7 mouse cellular contexts compared by ENCODE assay signal in genomic region chr8:84743517-84744420, GRCm38 (mm10). TPM values are rescaled to one million over a fixed set of nuclear protein-coding genes. Genes with fewer than 3 reads are reported as not detected.
A peak's percentile ranks its signal among the peaks of the same experiment; 100 is the strongest.
DNase-seq lines count a peak whose midpoint lies in the region; ATAC-seq and TF ChIP-seq lines count a peak whose summit lies in the region.

No protein-coding gene starts in this region.

- no peaks in the 10 kb centered on the region for H3K79me3 ChIP-seq in C2C12 (ENCODE audit: low read depth)

- 7% methylated on average over 17 of the region's 17 CpGs for WGBS in hindbrain, embryonic 14.5 days
- 5% methylated on average over 17 of the region's 17 CpGs for WGBS in midbrain, embryonic 16.5 days

- peak overlapping the region; percentile 24; the same call in 1 of the 2 replicates for H3K9ac ChIP-seq in hindbrain, embryonic 14.5 days
- H3K9ac ChIP-seq in midbrain, embryonic 16.5 days (ENCODE audit: low read depth, low read length): no peak overlapping the region

- H3K27me3 ChIP-seq in C2C12 (ENCODE audit: control insufficient read depth, insufficient read depth, insufficient read length): no peaks in the 10 kb centered on the region
- H3K27me3 ChIP-seq in hindbrain, embryonic 14.5 days (ENCODE audit: control insufficient read depth, insufficient read depth, low read length): peaks cover 90% of the 10 kb centered on the region
- H3K27me3 ChIP-seq in midbrain, embryonic 16.5 days (ENCODE audit: control insufficient read depth, insufficient read depth, low read depth, low read length): peaks cover 55% of the 10 kb centered on the region

- peak overlapping the region; percentile 81 for H3K27ac ChIP-seq in hindbrain, embryonic 14.5 days
- peak overlapping the region; percentile 59 for H3K27ac ChIP-seq in midbrain, embryonic 16.5 days (ENCODE audit: low read length)

- no peak for TF ChIP-seq CTCF in C2C12 (IDR thresholded peaks at IDR 0.05; ENCODE audit: control insufficient read depth, insufficient read depth, insufficient read length)

- H3ac ChIP-seq in C2C12 (ENCODE audit: control insufficient read depth, insufficient read length, low read depth): peak overlapping the region; percentile 46

- peak overlapping the region; percentile 10; the same call in 1 of the 2 replicates for H3K4me2 ChIP-seq in hindbrain, embryonic 14.5 days (replicated peaks)
- H3K4me2 ChIP-seq in midbrain, embryonic 16.5 days (ENCODE audit: low read length): no peak overlapping the region

- H3K79me2 ChIP-seq in C2C12 (ENCODE audit: control insufficient read depth, insufficient read depth): peaks cover 65% of the 10 kb centered on the region

- ATAC-seq in hindbrain, embryonic 14.5 days (ENCODE audit: low FRiP score): peak; percentile 69
- ATAC-seq in midbrain, embryonic 16.5 days: peak; percentile 51; the same call in 1 of the 2 replicates
- no peak for ATAC-seq in erythroblast, adult 5-6 weeks (replicated peaks; ENCODE audit: low FRiP score, poor library complexity, severe bottlenecking)

- peaks cover 58% of the 10 kb centered on the region for H3K4me1 ChIP-seq in hindbrain, embryonic 14.5 days (replicated peaks; ENCODE audit: control insufficient read depth, insufficient read depth, low read length)
- peaks cover 39% of the 10 kb centered on the region for H3K4me1 ChIP-seq in midbrain, embryonic 16.5 days (ENCODE audit: control insufficient read depth, insufficient read depth, low read length)

- peaks cover 9% of the 10 kb centered on the region for H3K36me3 ChIP-seq in C2C12 (ENCODE audit: control insufficient read depth, insufficient read depth)
- no peaks in the 10 kb centered on the region for H3K36me3 ChIP-seq in hindbrain, embryonic 14.5 days (replicated peaks; ENCODE audit: control insufficient read depth, insufficient read depth)
- H3K36me3 ChIP-seq in midbrain, embryonic 16.5 days (ENCODE audit: control insufficient read depth, insufficient read depth, low read length): no peaks in the 10 kb centered on the region

- H3K9me3 ChIP-seq in hindbrain, embryonic 14.5 days (ENCODE audit: control insufficient read depth, low read length): no peaks in the 10 kb centered on the region
- no peaks in the 10 kb centered on the region for H3K9me3 ChIP-seq in midbrain, embryonic 16.5 days (replicated peaks; ENCODE audit: control insufficient read depth, low read length, poor library complexity, severe bottlenecking)

- DNase-seq in adrenal gland, postnatal 25 days: peak; percentile 63
- DNase-seq in gastrocnemius, postnatal 10 days: peak; percentile 84
- DNase-seq in hindbrain, embryonic 14.5 days (ENCODE audit: low spot score): peak; percentile 79
- DNase-seq in liver: peak; percentile 69

- no peak overlapping the region for H3K4me3 ChIP-seq in C2C12 (ENCODE audit: insufficient read depth, poor library complexity, severe bottlenecking)
- H3K4me3 ChIP-seq in hindbrain, embryonic 14.5 days (replicated peaks; ENCODE audit: low read length): no peak overlapping the region
- H3K4me3 ChIP-seq in midbrain, embryonic 16.5 days (ENCODE audit: low read depth, low read length): no peak overlapping the region

TF ChIP-seq in C2C12, 6 proteins besides CTCF, POLR2A, EP300 and RAD21:
- TF ChIP-seq USF1 (IDR thresholded peaks at IDR 0.05; ENCODE audit: low read depth) (no peak), MYOD1 (IDR thresholded peaks at IDR 0.05; ENCODE audit: control insufficient read depth, insufficient read length, low read depth) (no peak), CEBPB (IDR thresholded peaks at IDR 0.05; ENCODE audit: low read depth) (no peak), MAX (IDR thresholded peaks at IDR 0.05) (peak; percentile 20), FOSL1 (IDR thresholded peaks at IDR 0.05; ENCODE audit: insufficient read depth, low read length, poor library complexity, severe bottlenecking) (no peak), MYOG (IDR thresholded peaks at IDR 0.05; ENCODE audit: control insufficient read depth, extremely low read depth, insufficient read length) (no peak)
TF ChIP-seq in C2C12: peak in this region for 1.

RNA-seq across cellular contexts. Expression of gene G430095P16Rik, which starts 21.0 kb away (rescaled TPM):
- 2.9 TPM for polyA plus RNA-seq in C2C12 (2012; fragmentation: generic; extraction: Trizol)
- not detected in 2 replicates for total RNA-seq in adrenal gland, postnatal 25 days (2021)
- total RNA-seq in gastrocnemius, postnatal 10 days (2021): 1 to 10 TPM; 2.2 to 2.8 TPM
- 0.55 and 0.71 TPM in 2 replicates for polyA plus RNA-seq in hindbrain, embryonic 14.5 days (2014; fragmentation: Nextera tagmentation; extraction: Ambion mirVana)
- polyA plus RNA-seq in midbrain, embryonic 16.5 days (2015; fragmentation: Nextera tagmentation; extraction: Ambion mirVana): 0.80 and 1.1 TPM in 2 replicates
- total RNA-seq in erythroblast, adult 5-6 weeks (2015; ENCODE audit: low replicate concordance): 7.9 and 18.1 TPM in 2 replicates
- 3.6 and 12.9 TPM in 2 replicates for total RNA-seq in erythroblast, adult 5-6 weeks (2017; ENCODE audit: low replicate concordance)

RNA-seq across cellular contexts. Expression of gene Lyl1, which starts 42.5 kb away (rescaled TPM):
- polyA plus RNA-seq in C2C12 (2012; fragmentation: generic; extraction: Trizol): 0.04 TPM
- 3.1 and 3.8 TPM in 2 replicates for total RNA-seq in adrenal gland, postnatal 25 days (2021)
- 1 to 10 TPM; 3.3 to 5.4 TPM for total RNA-seq in gastrocnemius, postnatal 10 days (2021)
- 3.8 and 5.1 TPM in 2 replicates for polyA plus RNA-seq in hindbrain, embryonic 14.5 days (2014; fragmentation: Nextera tagmentation; extraction: Ambion mirVana)
- polyA plus RNA-seq in midbrain, embryonic 16.5 days (2015; fragmentation: Nextera tagmentation; extraction: Ambion mirVana): 2.2 and 3.1 TPM in 2 replicates
- total RNA-seq in erythroblast, adult 5-6 weeks (2015; ENCODE audit: low replicate concordance): 37.4 and 40.3 TPM in 2 replicates
- 43.1 and 44.2 TPM in 2 replicates for total RNA-seq in erythroblast, adult 5-6 weeks (2017; ENCODE audit: low replicate concordance)

RNA-seq across cellular contexts. Expression of gene Nacc1, which starts 56.1 kb away (rescaled TPM):
- polyA plus RNA-seq in C2C12 (2012; fragmentation: generic; extraction: Trizol): 81.5 TPM
- total RNA-seq in adrenal gland, postnatal 25 days (2021): 73.9 and 76.0 TPM in 2 replicates
- total RNA-seq in gastrocnemius, postnatal 10 days (2021): 10 to 100 TPM; 38.2 to 39.1 TPM
- 17.8 and 18.1 TPM in 2 replicates for polyA plus RNA-seq in hindbrain, embryonic 14.5 days (2014; fragmentation: Nextera tagmentation; extraction: Ambion mirVana)
- polyA plus RNA-seq in midbrain, embryonic 16.5 days (2015; fragmentation: Nextera tagmentation; extraction: Ambion mirVana): 13.0 and 14.2 TPM in 2 replicates
- 12.7 and 19.9 TPM in 2 replicates for total RNA-seq in erythroblast, adult 5-6 weeks (2015; ENCODE audit: low replicate concordance)
- total RNA-seq in erythroblast, adult 5-6 weeks (2017; ENCODE audit: low replicate concordance): 8.2 and 13.1 TPM in 2 replicates

RNA-seq across cellular contexts. Expression of gene Nfix, which starts 56.4 kb away (rescaled TPM):
- polyA plus RNA-seq in C2C12 (2012; fragmentation: generic; extraction: Trizol): 50.7 TPM
- total RNA-seq in adrenal gland, postnatal 25 days (2021): 87.7 and 111 TPM in 2 replicates
- total RNA-seq in gastrocnemius, postnatal 10 days (2021): 100 to 1,000 TPM; 598 to 734 TPM
- polyA plus RNA-seq in hindbrain, embryonic 14.5 days (2014; fragmentation: Nextera tagmentation; extraction: Ambion mirVana): 78.8 and 82.4 TPM in 2 replicates
- 44.1 and 55.4 TPM in 2 replicates for polyA plus RNA-seq in midbrain, embryonic 16.5 days (2015; fragmentation: Nextera tagmentation; extraction: Ambion mirVana)
- 19.0 and 24.5 TPM in 2 replicates for total RNA-seq in erythroblast, adult 5-6 weeks (2015; ENCODE audit: low replicate concordance)
- 7.9 and 14.1 TPM in 2 replicates for total RNA-seq in erythroblast, adult 5-6 weeks (2017; ENCODE audit: low replicate concordance)

RNA-seq across cellular contexts. Expression of gene Trmt1, which starts 57.7 kb away (rescaled TPM):
- polyA plus RNA-seq in C2C12 (2012; fragmentation: generic; extraction: Trizol): 117 TPM
- total RNA-seq in adrenal gland, postnatal 25 days (2021): 75.1 and 83.9 TPM in 2 replicates
- 10 to 100 TPM; 33.7 to 43.9 TPM for total RNA-seq in gastrocnemius, postnatal 10 days (2021)
- 55.2 and 62.1 TPM in 2 replicates for polyA plus RNA-seq in hindbrain, embryonic 14.5 days (2014; fragmentation: Nextera tagmentation; extraction: Ambion mirVana)
- 59.0 and 68.1 TPM in 2 replicates for polyA plus RNA-seq in midbrain, embryonic 16.5 days (2015; fragmentation: Nextera tagmentation; extraction: Ambion mirVana)
- 9.8 and 16.9 TPM in 2 replicates for total RNA-seq in erythroblast, adult 5-6 weeks (2015; ENCODE audit: low replicate concordance)
- total RNA-seq in erythroblast, adult 5-6 weeks (2017; ENCODE audit: low replicate concordance): 18.3 and 21.5 TPM in 2 replicates
